Mouse (Mus musculus) cerebellum, postnatal 36 days (tissue): Measurements from ENCODE around the gene Fut8.

Experiments
- DNase-seq, 2 experiments: peaks; one replicate each; pipeline ENCODE4 v3.0.0; 2021 to 2022; ENCODE audit warnings: mixed read lengths in 2 of 2

Fut8 gene

GRCm38 (mm10) chr12:77237950-77238530 lies at the start of gene Fut8:
Gene Fut8 (plus strand): TSS chr12:77238125.
- DNase-seq: peak; percentile 90 to 92

DNA sequence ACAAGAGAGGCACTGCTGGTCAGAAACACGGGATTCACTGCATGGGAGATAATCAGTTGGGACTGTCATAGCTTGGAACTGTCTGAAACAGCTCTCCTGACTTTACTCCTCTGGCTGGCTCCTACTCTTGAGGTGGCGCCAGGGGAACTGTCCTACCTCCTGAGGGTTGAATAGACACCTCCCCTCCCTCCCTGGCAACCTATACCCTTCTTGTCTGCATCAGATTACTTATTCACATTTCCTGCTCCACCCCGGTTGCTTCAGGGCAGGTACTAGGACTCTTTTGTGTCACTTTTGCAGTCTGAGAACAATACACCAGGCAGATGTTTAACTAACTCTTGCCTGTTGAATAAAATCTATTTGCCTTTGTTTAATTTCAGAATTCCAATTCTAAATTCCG lies 48.8 kb upstream of the Fut8 start:
- DNase-seq: no peak

DNA sequence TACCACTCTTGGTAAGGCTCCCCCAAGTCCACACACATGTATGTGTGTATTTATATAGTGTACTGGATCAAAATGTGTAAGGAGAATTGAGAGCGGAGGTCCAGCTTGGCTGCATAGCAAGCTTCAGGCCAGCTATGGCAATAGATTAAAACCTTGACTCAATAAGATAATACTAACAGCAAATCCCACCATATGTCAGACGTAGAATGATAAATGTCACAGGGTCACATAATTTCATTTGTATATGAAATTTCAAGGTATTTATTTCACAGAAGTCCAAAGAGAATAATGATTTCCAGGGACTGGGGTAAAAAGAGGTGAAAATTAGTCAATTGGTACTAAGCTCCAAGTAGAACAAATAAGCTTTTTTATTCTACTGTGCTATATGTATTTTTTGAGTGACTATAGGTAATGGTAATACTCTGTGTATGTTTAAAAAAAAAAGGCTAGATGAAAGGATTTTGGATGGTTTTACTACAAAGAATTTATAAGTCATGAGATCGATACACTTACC lies 47.9 kb upstream of the Fut8 start:
- no peak for DNase-seq

DNA sequence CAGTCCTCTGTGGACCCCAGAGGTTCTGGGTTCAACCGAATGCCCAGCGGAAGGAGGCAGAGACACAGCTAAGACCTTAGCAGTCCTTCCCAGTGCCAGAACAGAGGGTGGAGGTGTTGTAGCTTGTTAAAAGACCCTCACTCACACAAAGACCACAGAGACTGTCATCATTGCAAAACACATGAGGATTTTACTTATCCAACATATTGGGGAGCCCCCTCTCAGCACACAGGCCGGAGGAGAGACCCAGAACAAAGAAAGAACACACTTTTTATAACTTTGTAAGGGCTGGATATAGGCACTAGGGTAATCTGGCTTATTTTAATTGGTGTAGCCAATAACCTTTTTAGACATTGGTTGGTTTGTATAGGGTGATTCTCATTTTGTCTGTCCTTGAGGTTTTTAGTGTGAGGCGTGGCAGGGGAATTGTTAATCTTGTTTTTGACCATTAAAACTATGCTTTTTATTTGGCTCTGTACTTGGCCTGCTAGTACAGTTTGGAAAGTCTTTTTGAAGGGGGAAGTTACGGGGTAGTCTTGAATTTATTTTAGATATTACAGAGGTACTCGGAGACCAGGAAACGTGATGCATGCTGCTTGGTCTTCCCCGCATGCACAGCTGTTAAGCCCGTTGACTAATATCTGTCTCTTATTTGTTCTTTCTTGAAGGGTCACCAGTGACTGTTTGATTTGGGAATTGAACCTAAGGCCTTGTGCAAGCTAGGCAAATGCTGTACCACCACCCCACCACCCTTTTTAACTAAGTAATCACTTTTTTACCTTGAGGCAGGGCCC lies 46.2 kb upstream of the Fut8 start:
- no peak for DNase-seq

- no peak for DNase-seq
These were observed 45.2 kb upstream of the Fut8 start for GRCm38 (mm10) chr12:77192714-77193113.

- DNase-seq: no peak
These were observed 44.7 kb upstream of the Fut8 start for GRCm38 (mm10) chr12:77193225-77193716.

DNA sequence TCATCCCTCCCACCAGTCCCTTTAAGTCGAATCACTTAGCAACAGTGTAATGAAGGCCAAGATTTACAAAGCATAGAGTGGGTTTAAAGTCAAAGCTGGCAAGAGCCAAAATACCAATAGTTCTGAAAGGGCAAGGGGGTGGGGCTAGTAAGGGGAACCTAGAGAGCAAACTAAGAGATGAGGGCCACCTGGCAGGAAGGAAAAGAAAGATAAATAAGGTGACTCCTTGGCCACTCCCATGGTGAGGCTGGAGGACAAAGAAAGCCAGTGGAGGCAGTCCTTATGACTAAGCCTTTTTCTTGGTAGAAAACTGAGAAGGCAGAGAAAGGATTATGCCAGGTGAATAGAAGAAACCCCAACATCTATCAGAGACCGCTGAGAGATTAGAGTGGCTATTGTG lies 42.9 kb upstream of the Fut8 start:
- no peak for DNase-seq

GRCm38 (mm10) chr12:77196529-77197095 lies 41.3 kb upstream of the Fut8 start:
- DNase-seq: no peak

DNA sequence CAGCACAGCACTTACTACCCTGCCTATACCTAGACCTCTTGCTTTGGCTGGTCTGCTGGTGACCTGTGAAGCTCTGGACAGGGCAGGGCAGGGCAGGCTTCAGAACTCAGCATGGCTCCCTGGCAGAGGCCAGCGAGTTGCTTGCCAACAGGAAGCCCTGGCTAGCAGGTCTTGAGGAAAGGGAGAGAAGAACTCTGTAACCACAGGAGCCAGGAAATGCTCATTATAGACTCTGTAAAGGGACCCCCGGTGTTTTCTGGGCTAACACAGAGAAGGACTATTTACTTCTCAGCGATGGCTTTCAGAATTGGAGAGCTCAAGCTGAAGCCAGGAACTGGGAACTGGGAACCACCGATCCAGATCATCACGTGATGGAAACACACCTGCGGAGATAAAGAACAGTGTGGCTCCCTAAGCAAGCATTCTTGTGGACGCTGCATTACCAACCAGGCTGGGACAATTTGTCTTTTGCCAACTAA lies 40.8 kb upstream of the Fut8 start:
- DNase-seq: peak; percentile 90

DNA sequence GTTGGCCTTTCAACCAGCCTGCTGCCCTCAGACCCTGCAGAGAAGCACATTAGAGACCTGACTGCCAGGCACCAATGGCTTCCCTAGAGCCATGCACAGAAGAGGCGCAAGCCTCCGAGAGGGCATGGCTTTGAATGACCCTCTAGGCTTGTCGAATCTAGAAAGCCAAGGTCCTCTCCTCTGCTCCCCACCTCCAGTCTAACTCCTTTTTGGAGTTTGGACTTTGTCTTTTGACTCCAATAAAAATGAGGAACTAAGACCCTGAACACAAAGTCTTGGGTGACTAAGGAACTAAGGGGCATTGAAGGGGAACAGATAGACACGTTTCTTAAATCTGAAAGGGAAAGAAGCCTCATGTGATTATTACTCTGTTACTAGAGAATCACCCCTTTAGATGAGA lies 39.7 kb upstream of the Fut8 start:
- peak in 1 of 2 experiments; percentile 7 for DNase-seq

DNA sequence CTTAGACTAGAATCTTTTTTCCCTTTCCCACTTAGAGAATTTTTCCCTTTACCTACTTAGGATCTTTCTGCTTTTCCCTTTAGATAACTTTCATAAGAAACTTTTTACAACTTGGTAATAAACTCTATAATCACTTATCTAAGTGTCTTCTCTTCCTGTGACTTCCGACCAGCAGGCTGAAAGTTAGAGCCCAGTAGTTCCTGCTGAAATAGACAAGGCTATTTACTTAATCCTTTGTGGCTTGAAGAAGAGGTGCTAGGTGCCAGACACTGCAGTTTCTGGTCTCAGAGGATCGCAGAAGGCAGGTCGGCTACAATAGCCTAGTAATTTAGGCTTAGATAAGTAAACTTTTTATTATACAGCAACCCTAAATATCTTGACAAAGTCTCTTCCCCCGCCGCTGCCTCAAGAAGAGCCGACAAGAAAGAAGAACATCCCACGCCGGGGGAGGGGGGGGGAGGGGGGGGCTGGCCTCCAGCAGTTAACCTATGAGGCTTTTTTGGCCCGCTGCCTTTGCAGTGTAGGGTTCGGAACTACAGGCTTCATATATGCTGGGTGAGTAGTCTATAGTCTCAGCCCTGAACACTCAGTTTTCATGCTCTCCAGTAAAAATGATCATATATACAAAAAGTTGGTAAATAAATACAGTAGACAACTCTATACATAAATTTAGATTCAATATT lies 36.3 kb upstream of the Fut8 start:
- no peak for DNase-seq

- no peak for DNase-seq
These were observed 34.8 kb upstream of the Fut8 start for GRCm38 (mm10) chr12:77203136-77203535.

DNA sequence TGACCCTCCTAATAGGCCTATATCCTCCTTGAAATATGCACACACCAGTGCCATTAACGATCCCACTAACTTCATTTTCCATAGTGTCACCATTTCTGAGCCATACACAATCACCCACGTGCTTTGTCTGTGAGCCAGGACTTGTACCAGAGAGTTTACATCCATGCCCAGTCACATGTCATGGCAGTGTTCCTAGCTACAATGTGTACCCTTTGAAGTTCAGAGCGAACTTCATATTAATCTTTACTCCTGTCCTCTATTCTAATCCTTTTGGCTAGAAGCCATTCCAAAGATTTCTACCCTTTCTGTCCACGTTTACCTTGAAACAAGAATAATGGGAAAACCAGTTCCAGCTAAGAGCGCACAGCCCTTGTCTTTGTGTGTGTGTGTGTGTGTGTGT lies 31.1 kb upstream of the Fut8 start:
- DNase-seq: no peak

DNA sequence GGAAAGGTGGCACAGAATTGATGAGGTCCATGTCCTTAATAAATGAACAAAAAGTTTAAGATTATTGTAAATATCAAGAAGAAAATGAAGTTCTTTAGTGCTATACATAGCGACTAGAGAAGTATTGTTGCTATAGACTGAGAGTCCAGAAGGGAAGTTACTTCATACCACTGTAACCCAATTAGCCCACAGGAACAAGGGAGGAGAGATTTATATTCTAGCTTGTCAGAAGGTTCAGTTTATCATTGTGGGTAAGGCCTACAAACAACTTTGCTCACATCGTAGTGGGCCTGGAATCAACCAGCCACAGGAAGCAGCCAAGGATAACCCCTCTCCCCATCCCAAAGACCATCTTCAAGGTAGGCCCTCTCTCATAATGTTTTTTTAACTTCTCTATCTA lies 29.9 kb upstream of the Fut8 start:
- DNase-seq: no peak

- DNase-seq: no peak
These were observed 29.2 kb upstream of the Fut8 start for GRCm38 (mm10) chr12:77208576-77209180.

DNA sequence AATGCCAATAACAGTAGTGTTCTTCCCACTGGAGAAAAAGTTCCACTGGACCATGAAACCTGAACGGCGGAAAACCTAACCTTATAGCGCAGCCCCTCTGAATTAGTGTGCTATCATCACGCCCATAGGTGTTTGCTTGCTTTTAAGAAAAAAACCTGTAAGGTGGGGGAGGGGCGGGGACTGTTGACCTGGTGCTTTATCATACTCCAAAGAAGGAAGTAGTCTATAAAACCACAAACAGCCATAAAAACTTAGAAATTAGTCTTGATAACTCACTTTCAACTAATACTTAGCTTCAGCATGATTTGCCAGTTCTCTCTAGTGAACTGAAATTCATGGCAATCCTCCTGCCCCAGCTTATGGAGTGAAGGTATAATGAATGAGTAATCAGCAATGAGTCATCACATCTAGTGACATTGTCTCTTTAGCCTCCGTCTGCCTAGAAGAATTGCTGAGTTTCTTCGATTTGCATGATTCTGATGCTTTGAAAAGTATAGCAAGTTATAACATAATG lies 26.2 kb upstream of the Fut8 start:
- DNase-seq: no peak

GRCm38 (mm10) chr12:77213896-77214564 lies 23.9 kb upstream of the Fut8 start:
- no peak for DNase-seq

DNA sequence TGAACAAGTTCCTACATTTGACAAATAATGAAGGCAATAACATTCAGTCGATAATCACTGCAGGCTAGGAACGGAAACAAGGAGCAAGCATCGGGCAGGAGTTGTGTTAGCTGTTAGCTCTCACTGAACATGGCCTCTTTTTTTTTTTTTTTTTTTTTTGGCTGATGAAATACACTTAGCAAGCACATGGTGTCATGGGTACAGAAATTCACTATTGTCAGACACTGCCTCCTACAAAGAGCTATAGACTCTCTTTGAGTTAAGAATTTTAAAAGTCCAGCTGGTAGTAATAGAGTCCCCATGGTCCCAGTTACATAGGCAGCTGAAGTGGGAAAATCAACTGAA lies 23.4 kb upstream of the Fut8 start:
- DNase-seq: no peak

DNA sequence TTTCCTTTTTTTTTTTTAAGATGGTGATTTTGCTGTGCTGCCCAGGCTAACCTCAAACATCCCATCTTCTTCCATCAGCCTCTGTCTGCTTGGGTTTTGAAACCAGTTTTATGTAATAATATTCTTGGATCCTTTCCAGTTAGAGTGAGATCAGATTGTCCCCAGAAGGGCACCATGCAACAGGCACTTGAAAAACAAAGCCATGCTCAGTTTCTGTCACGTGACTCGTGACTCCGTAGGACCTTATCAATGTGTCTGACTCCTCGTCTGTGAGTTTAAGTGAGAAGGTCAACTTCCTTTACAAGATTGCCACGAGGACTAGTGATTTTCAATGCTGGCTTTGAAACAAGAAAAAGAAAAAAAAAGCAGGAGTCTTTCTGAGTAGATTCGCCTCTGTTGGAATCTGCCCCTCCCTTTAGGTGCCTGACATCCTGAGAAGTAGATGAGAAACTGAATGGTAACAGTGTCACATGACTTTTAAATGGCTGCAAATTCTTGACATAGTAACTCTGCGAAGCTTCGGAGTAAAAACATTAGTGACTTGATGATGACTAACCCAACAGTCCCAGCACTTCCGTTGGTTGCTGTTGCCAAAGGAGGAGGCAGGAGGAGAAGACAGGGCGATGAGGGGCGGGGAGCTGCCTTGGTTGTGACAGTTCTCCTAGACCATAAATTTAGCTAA lies 21.3 kb upstream of the Fut8 start:
- DNase-seq: no peak

GRCm38 (mm10) chr12:77220616-77221015 lies 17.3 kb upstream of the Fut8 start:
- DNase-seq: no peak

DNA sequence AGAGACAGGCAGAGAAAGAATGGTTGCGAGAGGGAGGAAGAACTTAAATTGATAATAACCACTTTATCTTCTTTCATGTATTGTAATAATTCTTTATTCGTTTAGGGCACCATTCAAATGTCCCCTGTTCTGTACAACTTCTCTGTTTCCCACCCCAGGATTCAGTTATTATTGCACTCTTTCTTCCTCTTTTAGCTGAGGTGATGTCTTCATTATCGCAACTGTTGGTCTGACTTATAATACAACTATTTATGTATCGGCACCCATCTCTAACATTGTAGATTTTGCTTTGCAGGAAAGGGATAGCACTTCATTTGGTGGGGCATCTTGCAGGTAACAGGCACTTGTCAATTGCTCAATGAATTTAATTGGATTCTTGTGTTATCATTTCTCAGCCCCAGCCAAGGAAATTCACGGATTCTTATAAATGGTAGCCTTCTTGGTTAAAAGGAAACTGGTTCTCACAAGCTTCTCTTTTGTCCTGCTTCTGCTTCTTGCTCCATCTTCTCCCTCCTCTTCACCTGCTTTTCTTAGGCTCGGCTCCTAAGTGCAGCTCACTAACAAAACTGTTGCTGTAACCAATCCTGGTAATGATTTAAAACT lies 15.6 kb upstream of the Fut8 start:
- DNase-seq: no peak
